Mouse (Mus musculus) bone marrow macrophage, adult 2 months (primary cell): ENCODE measurements around the gene Grm4.

Experiments used
- CTCF ChIP-seq: IDR thresholded peaks from 2 replicates; pipeline ENCODE4 v1.5.1; 2012; ENCODE audit warnings: low read depth, mild to moderate bottlenecking, low read length, moderate library complexity
- POLR2A ChIP-seq: IDR thresholded peaks from 2 replicates; pipeline ENCODE4 v1.6.1; 2012; ENCODE audit warnings: mild to moderate bottlenecking, low read depth, low read length, borderline replicate concordance

- TF ChIP-seq CTCF (no peak), POLR2A (no peak)
Measured at GRCm38 (mm10) chr17:27456364-27456763, 64.8 kb downstream of the Grm4 start.
